Mouse (Mus musculus) liver, adult (tissue): ENCODE data around the gene Gm2016.
"Not testable (repeated sequence)": the region's sequence is repeated elsewhere in the genome, so short reads cannot be mapped to it uniquely, and the experiment has no call there.

Experiments used
- GATA4 ChIP-seq: IDR thresholded peaks from 2 replicates; pipeline ENCODE4 v1.6.1; 2014; ENCODE audit warnings: mild to moderate bottlenecking, low read length; ENCODE audit not compliant: insufficient replicate concordance

Gene Gm2016

DNA sequence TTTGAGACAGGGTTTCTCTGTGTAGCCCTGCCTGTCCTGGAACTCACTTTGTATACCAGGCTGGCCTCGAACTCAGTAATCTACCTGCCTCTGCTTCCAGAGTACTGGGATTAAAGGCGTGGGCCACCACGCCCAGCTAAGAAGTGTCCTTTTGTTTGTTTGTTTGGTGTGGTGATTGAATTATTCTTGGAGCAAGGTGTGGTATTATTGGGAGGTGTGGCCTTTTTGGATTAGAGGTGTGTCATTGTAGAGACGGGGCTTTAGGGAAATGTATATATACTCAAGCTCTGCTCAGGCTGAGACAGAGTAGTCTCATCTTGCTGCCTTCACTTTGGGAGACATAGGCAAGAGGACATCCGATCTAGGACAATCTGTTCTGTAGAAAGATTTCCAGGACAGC is at the start of gene Gm2016:
Gene Gm2016 (plus strand): TSS at position 301 of the 400 bp plus-strand sequence.
- TF ChIP-seq GATA4, result not testable (repeated sequence)

GRCm38 (mm10) chr12:87842239-87842638 is 31.6 kb upstream of the Gm2016 start, which contains the start of gene Gm2001:
Gene Gm2001 (minus strand): TSS chr12:87842339.
- TF ChIP-seq GATA4, result not testable (repeated sequence)

- not testable (repeated sequence) for TF ChIP-seq GATA4
Observed at GRCm38 (mm10) chr12:87895070-87895469, 21.2 kb downstream of the Gm2016 start, which contains the start of gene Gm2022. Gene Gm2022 (plus strand): TSS chr12:87895370.

- TF ChIP-seq GATA4, result not testable (repeated sequence)
Observed at GRCm38 (mm10) chr12:87919721-87920120, 45.8 kb downstream of the Gm2016 start, which contains the start of gene Gm2035. Gene Gm2035 (minus strand): TSS chr12:87919857.
